Mouse (Mus musculus): Measurements from ENCODE around the gene Vmn1r4.

- TF ChIP-seq CTCF (IDR thresholded peaks at IDR 0.05; ENCODE audit: low read depth) (peak; percentile 9; the same call in 1 of the 2 replicates), EP300 (IDR thresholded peaks at IDR 0.05; ENCODE audit: low read depth) (peak; percentile 6; the same call in 1 of the 2 replicates)
These were observed at the start of gene Vmn1r4, which contains the start of gene Nt5c3 for GRCm38 (mm10) chr6:56923726-56924707.

All from liver, embryonic 14.5 days (tissue).